Mouse (Mus musculus) stomach, embryonic 14.5 days (tissue): ENCODE results near the gene Zmiz1. TPM values are rescaled to one million over a fixed set of nuclear protein-coding genes. Genes with fewer than 3 reads are reported as not detected.

ENCODE experiments used
- ATAC-seq: fragments of 200-750 bp; cut with Nextera tagmentation; 2 replicates; pipeline ENCODE4 v1.8.0; 2017; ENCODE audit warnings: low read depth, moderate TSS enrichment; ENCODE audit not compliant: insufficient number of reproducible peaks, insufficient read depth, low FRiP score
- H3K27ac ChIP-seq: fragments of 300-500 bp; sonication (generic); 2 replicates; pipeline ENCODE4 v1.5.1; 2014; ENCODE audit warnings: mild to moderate bottlenecking, low read length, moderate library complexity, mixed read lengths
- H3K27me3 ChIP-seq: fragments of 300-500 bp; sonication (generic); 2 replicates; pipeline ENCODE4 v1.6.1; 2014; ENCODE audit warnings: low read length, control low read depth, mixed read lengths; ENCODE audit not compliant: control insufficient read depth, insufficient read depth
- H3K36me3 ChIP-seq: fragments of 300-500 bp; sonication (generic); 2 replicates; pipeline ENCODE4 v1.6.1; 2014; ENCODE audit warnings: mild to moderate bottlenecking, control low read depth, low read length, moderate library complexity, mixed read lengths; ENCODE audit not compliant: control insufficient read depth, insufficient read depth
- H3K4me1 ChIP-seq: fragments of 300-500 bp; sonication (generic); 2 replicates; pipeline ENCODE4 v1.6.1; 2014; ENCODE audit warnings: low read length, control low read depth, mixed read lengths; ENCODE audit not compliant: control insufficient read depth, insufficient read depth
- H3K4me2 ChIP-seq: fragments of 300-500 bp; sonication (generic); replicated peaks from 2 replicates; pipeline ENCODE4 v1.6.1; 2014; ENCODE audit warnings: low read depth, low read length, control low read depth
- H3K4me3 ChIP-seq: fragments of 300-500 bp; sonication (generic); 2 replicates; pipeline ENCODE4 v1.5.1; 2014; ENCODE audit warnings: low read depth, low read length, control low read depth
- H3K9ac ChIP-seq: fragments of 300-500 bp; sonication (generic); replicated peaks from 2 replicates; pipeline ENCODE4 v1.6.1; 2014; ENCODE audit warnings: low read depth, mild to moderate bottlenecking, control low read depth, low read length, moderate library complexity, mixed read lengths
- H3K9me3 ChIP-seq: fragments of 300-500 bp; sonication (generic); 2 replicates; pipeline ENCODE4 v1.6.1; 2016; ENCODE audit warnings: low read depth, low read length, control low read depth; ENCODE audit not compliant: control insufficient read depth
- WGBS: fragments of 180-500 bp; shearing (Covaris S2); extraction: QIAGEN DNeasy Blood & Tissue Kit; methylation state at CpG from one replicate; pipeline ENCODE4 v1.1.7; 2014; 5-methylcytosine and 5-hydroxymethylcytosine counted together
- polyA plus RNA-seq: library from polyadenylated mRNA; unstranded; fragments of >200 nt; fragmentation: Nextera tagmentation; extraction: Ambion mirVana; gene quantifications from 2 replicates; pipeline ENCODE4 v1.2.1, GENCODE M21; 2014

The Zmiz1 gene
- polyA plus RNA-seq, 1 experiment from 2014 or later: 45.3 TPM

GRCm38 (mm10) chr14:25497596-25497995 is 38.6 kb downstream of the Zmiz1 start:
- no peak overlapping the region for H3K27ac ChIP-seq
- H3K36me3 ChIP-seq: peaks cover 3% of the 10 kb centered on the region; the same call in 1 of the 2 replicates
- H3K4me3 ChIP-seq: no peak overlapping the region
- WGBS: 32% methylated on average over 8 of the region's 8 CpGs
- H3K27me3 ChIP-seq: no peaks in the 10 kb centered on the region
- H3K4me2 ChIP-seq: no peak overlapping the region
- H3K9ac ChIP-seq: no peak overlapping the region
- H3K9me3 ChIP-seq: no peaks in the 10 kb centered on the region
- H3K4me1 ChIP-seq: peaks cover 61% of the 10 kb centered on the region
- no peak for ATAC-seq

GRCm38 (mm10) chr14:25498367-25498766 is 39.4 kb downstream of the Zmiz1 start:
- H3K4me1 ChIP-seq: peaks cover 55% of the 10 kb centered on the region
- no peaks in the 10 kb centered on the region for H3K27me3 ChIP-seq
- no peak overlapping the region for H3K4me3 ChIP-seq
- H3K4me2 ChIP-seq: no peak overlapping the region
- no peaks in the 10 kb centered on the region for H3K9me3 ChIP-seq
- no peak; the same call in 1 of the 2 replicates for ATAC-seq
- peaks cover 9% of the 10 kb centered on the region; the same call in 1 of the 2 replicates for H3K36me3 ChIP-seq
- 38% methylated on average over 7 of the region's 7 CpGs for WGBS
- H3K27ac ChIP-seq: 0 out of 2 replicates have a peak overlapping the region, but pooled peaks have one; percentile 15
- no peak overlapping the region for H3K9ac ChIP-seq

- Histone ChIP-seq H3K36me3 (peaks cover 19% of the 10 kb centered on the region; the same call in 1 of the 2 replicates), H3K27me3 (no peaks in the 10 kb centered on the region), H3K4me3 (no peak overlapping the region), H3K27ac (no peak overlapping the region), H3K4me2 (no peak overlapping the region), H3K9me3 (no peaks in the 10 kb centered on the region), H3K9ac (no peak overlapping the region), H3K4me1 (peaks cover 52% of the 10 kb centered on the region)
- no peak for ATAC-seq
- WGBS: 61% methylated on average over 3 of the region's 3 CpGs
Observed at GRCm38 (mm10) chr14:25499526-25499925, 40.5 kb downstream of the Zmiz1 start.

GRCm38 (mm10) chr14:25500511-25501120 is 41.6 kb downstream of the Zmiz1 start:
- WGBS: 40% methylated on average over 3 of the region's 3 CpGs
- Histone ChIP-seq H3K27me3 (no peaks in the 10 kb centered on the region), H3K27ac (no peak overlapping the region), H3K4me1 (peaks cover 47% of the 10 kb centered on the region), H3K9me3 (no peaks in the 10 kb centered on the region), H3K36me3 (peaks cover 24% of the 10 kb centered on the region; the same call in 1 of the 2 replicates), H3K4me3 (no peak overlapping the region), H3K9ac (no peak overlapping the region), H3K4me2 (no peak overlapping the region)
- no peak for ATAC-seq

GRCm38 (mm10) chr14:25501481-25501880 is 42.5 kb downstream of the Zmiz1 start:
- peaks cover 24% of the 10 kb centered on the region; the same call in 1 of the 2 replicates for H3K36me3 ChIP-seq
- peaks cover 39% of the 10 kb centered on the region for H3K4me1 ChIP-seq
- no peak overlapping the region for H3K4me2 ChIP-seq
- H3K9me3 ChIP-seq: no peaks in the 10 kb centered on the region
- no peak overlapping the region for H3K9ac ChIP-seq
- ATAC-seq: no peak
- no peak overlapping the region for H3K27ac ChIP-seq
- WGBS: 84% methylated on average over 5 of the region's 5 CpGs
- H3K4me3 ChIP-seq: no peak overlapping the region
- H3K27me3 ChIP-seq: no peaks in the 10 kb centered on the region

GRCm38 (mm10) chr14:25502355-25502754 is 43.4 kb downstream of the Zmiz1 start:
- Histone ChIP-seq H3K36me3 (peaks cover 32% of the 10 kb centered on the region; the same call in 1 of the 2 replicates), H3K4me2 (no peak overlapping the region), H3K27me3 (no peaks in the 10 kb centered on the region), H3K4me3 (no peak overlapping the region), H3K9me3 (no peaks in the 10 kb centered on the region), H3K4me1 (peaks cover 30% of the 10 kb centered on the region), H3K27ac (no peak overlapping the region), H3K9ac (no peak overlapping the region)
- 88% methylated on average over 3 of the region's 3 CpGs for WGBS
- no peak for ATAC-seq

GRCm38 (mm10) chr14:25504241-25504640 is 45.3 kb downstream of the Zmiz1 start:
- Histone ChIP-seq H3K27me3 (no peaks in the 10 kb centered on the region), H3K4me1 (peaks cover 22% of the 10 kb centered on the region), H3K4me3 (no peak overlapping the region), H3K27ac (no peak overlapping the region), H3K36me3 (peaks cover 35% of the 10 kb centered on the region; the same call in 1 of the 2 replicates), H3K9ac (no peak overlapping the region), H3K9me3 (no peaks in the 10 kb centered on the region), H3K4me2 (no peak overlapping the region)
- 63% methylated on average over 3 of the region's 3 CpGs for WGBS
- no peak for ATAC-seq

GRCm38 (mm10) chr14:25505201-25505671 is 46.3 kb downstream of the Zmiz1 start:
- H3K4me3 ChIP-seq: no peak overlapping the region
- H3K4me1 ChIP-seq: peaks cover 23% of the 10 kb centered on the region
- no peak overlapping the region for H3K4me2 ChIP-seq
- no peak overlapping the region for H3K27ac ChIP-seq
- WGBS: 45% methylated on average over 6 of the region's 6 CpGs
- H3K27me3 ChIP-seq: no peaks in the 10 kb centered on the region
- peaks cover 38% of the 10 kb centered on the region; the same call in 1 of the 2 replicates for H3K36me3 ChIP-seq
- H3K9ac ChIP-seq: no peak overlapping the region
- ATAC-seq: no peak
- H3K9me3 ChIP-seq: no peaks in the 10 kb centered on the region
